Mouse (Mus musculus): ENCODE measurements around the gene Gm4724. TPM values are rescaled to one million over a fixed set of nuclear protein-coding genes. Genes with fewer than 3 reads are reported as not detected.
"Not testable (repeated sequence)": the region's sequence is repeated elsewhere in the genome, so short reads cannot be mapped to it uniquely, and the experiment has no call there.

The Gm4724 gene
- 10.7 and 11.7 TPM in 2 replicates for polyA plus RNA-seq (2015; fragmentation: Nextera tagmentation; extraction: Ambion mirVana)

DNA sequence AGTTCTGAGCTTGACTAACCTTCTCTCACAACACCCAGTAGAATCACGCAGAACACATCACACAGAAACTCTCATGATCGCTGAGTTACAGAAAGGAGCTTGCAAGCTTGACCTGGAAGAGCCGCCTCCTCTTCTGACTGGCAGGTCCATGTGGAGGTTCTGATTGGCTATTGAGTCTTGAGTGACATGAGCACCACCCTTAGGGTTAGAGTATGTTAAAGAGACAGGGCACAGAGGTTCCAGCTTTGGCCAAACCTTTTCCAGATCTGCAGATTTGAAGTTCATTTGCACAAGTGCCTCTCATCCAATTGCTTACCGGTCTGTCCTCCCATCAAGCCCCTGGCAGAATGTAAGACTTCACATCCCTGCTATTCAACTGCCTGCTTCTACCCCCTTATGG, at the start of gene Gm4724:
Gene Gm4724, minus strand, starts transcription at position 101 of the 400 bp plus-strand sequence.
- not testable (repeated sequence) for H3K9ac ChIP-seq (replicated peaks; ENCODE audit: low read depth); H3K4me3 ChIP-seq (ENCODE audit: low read depth, low read length); ATAC-seq; DNase-seq (ENCODE audit: low spot score); H3K27ac ChIP-seq (ENCODE audit: low read length); H3K27me3 ChIP-seq (replicated peaks; ENCODE audit: insufficient read depth, low read length); H3K36me3 ChIP-seq (ENCODE audit: insufficient read depth, low read length); H3K4me2 ChIP-seq (replicated peaks; ENCODE audit: low read depth, low read length); H3K9me3 ChIP-seq (ENCODE audit: low read length); H3K4me1 ChIP-seq (ENCODE audit: insufficient read depth, low read depth, low read length)
- WGBS, result no CpG with 5 or more reads among the region's 4 CpGs

DNA sequence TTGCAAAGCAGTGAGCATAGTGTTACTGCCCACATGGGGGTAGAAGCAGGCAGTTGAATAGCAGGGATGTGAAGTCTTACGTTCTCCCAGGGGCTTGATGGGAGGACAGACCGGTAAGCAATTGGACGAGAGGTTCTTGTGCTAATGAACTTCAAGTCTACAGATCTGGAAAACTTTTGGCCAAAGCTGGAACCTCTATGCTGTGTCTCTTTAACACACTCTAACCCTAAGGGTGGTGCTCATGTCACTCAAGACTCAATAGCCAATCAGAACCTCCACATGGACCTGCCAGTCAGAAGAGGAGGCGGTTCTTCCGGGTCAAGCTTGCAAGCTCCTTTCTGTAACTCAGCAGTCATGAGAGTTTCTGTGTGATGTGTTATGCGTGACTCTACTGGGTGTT, 34.1 kb upstream of the Gm4724 start, which contains the start of gene Zfp965:
Gene Zfp965, plus strand, starts transcription at position 301 of the 400 bp plus-strand sequence.
- DNase-seq (ENCODE audit: low spot score); H3K27me3 ChIP-seq (replicated peaks; ENCODE audit: insufficient read depth, low read length); H3K27ac ChIP-seq (ENCODE audit: low read length); H3K9ac ChIP-seq (replicated peaks; ENCODE audit: low read depth); ATAC-seq; H3K4me3 ChIP-seq (ENCODE audit: low read depth, low read length); H3K36me3 ChIP-seq (ENCODE audit: insufficient read depth, low read length); H3K4me1 ChIP-seq (ENCODE audit: insufficient read depth, low read depth, low read length); H3K9me3 ChIP-seq (ENCODE audit: low read length); H3K4me2 ChIP-seq (replicated peaks; ENCODE audit: low read depth, low read length): not testable (repeated sequence)
- WGBS, result no CpG with 5 or more reads among the region's 6 CpGs

Other genes starting within 250 kb of the Gm4724 start
- gene Gm14391, start 228.9 kb downstream of the Gm4724 start, polyA plus RNA-seq (2015; fragmentation: Nextera tagmentation; extraction: Ambion mirVana), result 4.2 and 5.3 TPM in 2 replicates
- gene Gm14440, start 160.7 kb downstream of the Gm4724 start, polyA plus RNA-seq (2015; fragmentation: Nextera tagmentation; extraction: Ambion mirVana), result not detected in 2 replicates
- 6.9 and 9.7 TPM in 2 replicates for gene Gm4631, start 97.6 kb downstream of the Gm4724 start, polyA plus RNA-seq (2015; fragmentation: Nextera tagmentation; extraction: Ambion mirVana)
- gene Zfp968, start 63.4 kb downstream of the Gm4724 start, polyA plus RNA-seq (2015; fragmentation: Nextera tagmentation; extraction: Ambion mirVana), result 2.6 and 5.6 TPM in 2 replicates
- gene Zfp965, start 34.2 kb upstream of the Gm4724 start, polyA plus RNA-seq (2015; fragmentation: Nextera tagmentation; extraction: Ambion mirVana), result 3.3 and 4.7 TPM in 2 replicates
- not detected in 2 replicates for gene Gm11007, start 208.2 kb upstream of the Gm4724 start, polyA plus RNA-seq (2015; fragmentation: Nextera tagmentation; extraction: Ambion mirVana)

All from lung, postnatal 0 days (tissue).